Mouse (Mus musculus) forebrain, embryonic 10.5 days (tissue): ENCODE data around the gene Wfdc1. TPM values are rescaled to one million over a fixed set of nuclear protein-coding genes. Genes with fewer than 3 reads are reported as not detected.
A peak's percentile ranks its signal among the peaks of the same experiment; 100 is the strongest.

Experiments used
- DNase-seq: peaks from one replicate; pipeline ENCODE4 v3.0.0-alpha.2; 2017; ENCODE audit warnings: low spot score; ENCODE audit errors: extremely low spot score
- H3K27ac ChIP-seq: fragments of 300-500 bp; sonication (generic); 2 replicates; pipeline ENCODE4 v1.5.1; 2016; ENCODE audit warnings: mild to moderate bottlenecking
- H3K27me3 ChIP-seq: fragments of 300-500 bp; sonication (generic); 2 replicates; pipeline ENCODE4 v1.6.1; 2016; ENCODE audit warnings: mild to moderate bottlenecking; ENCODE audit not compliant: poor library complexity, severe bottlenecking
- H3K36me3 ChIP-seq: fragments of 300-500 bp; sonication (generic); replicated peaks from 2 replicates; pipeline ENCODE4 v1.6.1; 2016; ENCODE audit warnings: mild to moderate bottlenecking, moderate library complexity
- H3K4me1 ChIP-seq: fragments of 300-500 bp; sonication (generic); 2 replicates; pipeline ENCODE4 v1.6.1; 2016
- H3K4me3 ChIP-seq: fragments of 300-500 bp; sonication (generic); 2 replicates; pipeline ENCODE4 v1.5.1; 2016; ENCODE audit warnings: mild to moderate bottlenecking, moderate library complexity
- H3K9me3 ChIP-seq: fragments of 300-500 bp; sonication (generic); 2 replicates; pipeline ENCODE4 v1.6.1; 2016; ENCODE audit warnings: mild to moderate bottlenecking, moderate library complexity
- WGBS: fragments of 180-500 bp; shearing (Covaris S2); methylation state at CpG from one replicate; pipeline ENCODE4 v1.1.7; 2016; 5-methylcytosine and 5-hydroxymethylcytosine counted together
- polyA plus RNA-seq: library from polyadenylated mRNA; unstranded; fragments of >200 nt; fragmentation: Nextera tagmentation; extraction: Ambion mirVana; gene quantifications from 2 replicates; pipeline ENCODE4 v1.2.1, GENCODE M21; 2016

Wfdc1 gene
- polyA plus RNA-seq, 1 experiment from 2014 or later, result 2.7 TPM

GRCm38 (mm10) chr8:119644429-119644960 is 21.7 kb upstream of the Wfdc1 start:
- peaks cover 9% of the 10 kb centered on the region; the same call in 1 of the 2 replicates for H3K9me3 ChIP-seq
- no peaks in the 10 kb centered on the region for H3K27me3 ChIP-seq
- H3K36me3 ChIP-seq, result no peaks in the 10 kb centered on the region
- 87% methylated on average over 17 of the region's 17 CpGs for WGBS
- no peak overlapping the region for H3K27ac ChIP-seq
- no peaks in the 10 kb centered on the region; the same call in 1 of the 2 replicates for H3K4me1 ChIP-seq
- DNase-seq, result no peak
- no peak overlapping the region for H3K4me3 ChIP-seq

GRCm38 (mm10) chr8:119644981-119645597 is 21.1 kb upstream of the Wfdc1 start:
- Histone ChIP-seq H3K27me3 (no peaks in the 10 kb centered on the region), H3K27ac (no peak overlapping the region), H3K4me1 (no peaks in the 10 kb centered on the region; the same call in 1 of the 2 replicates), H3K9me3 (peaks cover 9% of the 10 kb centered on the region; the same call in 1 of the 2 replicates), H3K36me3 (no peaks in the 10 kb centered on the region), H3K4me3 (no peak overlapping the region)
- 73% methylated on average over 18 of the region's 18 CpGs for WGBS
- no peak for DNase-seq

- Histone ChIP-seq H3K27ac (no peak overlapping the region), H3K9me3 (peaks cover 9% of the 10 kb centered on the region; the same call in 1 of the 2 replicates), H3K36me3 (no peaks in the 10 kb centered on the region), H3K4me3 (no peak overlapping the region), H3K27me3 (no peaks in the 10 kb centered on the region), H3K4me1 (no peaks in the 10 kb centered on the region; the same call in 1 of the 2 replicates)
- WGBS, result 77% methylated on average over 3 of the region's 3 CpGs
- DNase-seq, result no peak
These were observed 20.0 kb upstream of the Wfdc1 start for GRCm38 (mm10) chr8:119646197-119646596.

- 88% methylated on average over 7 of the region's 7 CpGs for WGBS
These were observed 19.3 kb upstream of the Wfdc1 start for GRCm38 (mm10) chr8:119646846-119647245.

GRCm38 (mm10) chr8:119651324-119651723 is 14.8 kb upstream of the Wfdc1 start:
- Histone ChIP-seq H3K27ac (no peak overlapping the region), H3K36me3 (no peaks in the 10 kb centered on the region), H3K4me1 (peaks cover 5% of the 10 kb centered on the region; the same call in 1 of the 2 replicates), H3K9me3 (peaks cover 7% of the 10 kb centered on the region; the same call in 1 of the 2 replicates), H3K4me3 (no peak overlapping the region), H3K27me3 (0 out of 2 replicates have a peak, but pooled peaks cover 5% of the 10 kb centered on the region)
- no peak for DNase-seq
- 58% methylated on average over 2 of the region's 2 CpGs for WGBS

More at GRCm38 (mm10) chr8:119646846-119647245, 19.3 kb upstream of the Wfdc1 start:
- Histone ChIP-seq H3K27me3 (no peaks in the 10 kb centered on the region), H3K9me3 (peaks cover 9% of the 10 kb centered on the region; the same call in 1 of the 2 replicates), H3K36me3 (no peaks in the 10 kb centered on the region), H3K27ac (no peak overlapping the region), H3K4me3 (no peak overlapping the region), H3K4me1 (no peaks in the 10 kb centered on the region; the same call in 1 of the 2 replicates)
- DNase-seq, result no peak

GRCm38 (mm10) chr8:119656709-119657464 is 9.3 kb upstream of the Wfdc1 start:
- Histone ChIP-seq H3K9me3 (no peaks in the 10 kb centered on the region; the same call in 1 of the 2 replicates), H3K4me3 (no peak overlapping the region), H3K4me1 (peaks cover 28% of the 10 kb centered on the region), H3K27ac (no peak overlapping the region), H3K36me3 (no peaks in the 10 kb centered on the region), H3K27me3 (0 out of 2 replicates have a peak, but pooled peaks cover 5% of the 10 kb centered on the region)
- DNase-seq, result no peak
- 55% methylated on average over 5 of the region's 5 CpGs for WGBS

- Histone ChIP-seq H3K4me1 (peaks cover 49% of the 10 kb centered on the region), H3K36me3 (no peaks in the 10 kb centered on the region), H3K9me3 (no peaks in the 10 kb centered on the region; the same call in 1 of the 2 replicates), H3K27ac (peak overlapping the region; percentile 83), H3K4me3 (peak overlapping the region; percentile 22), H3K27me3 (peaks cover 11% of the 10 kb centered on the region)
- peak; percentile 66 for DNase-seq
- 4% methylated on average over 9 of the region's 9 CpGs for WGBS
These were observed 5.1 kb upstream of the Wfdc1 start for GRCm38 (mm10) chr8:119661081-119661480.

GRCm38 (mm10) chr8:119661892-119662291 is 4.3 kb upstream of the Wfdc1 start:
- Histone ChIP-seq H3K27me3 (peaks cover 19% of the 10 kb centered on the region), H3K27ac (no peak overlapping the region), H3K4me3 (no peak overlapping the region), H3K9me3 (no peaks in the 10 kb centered on the region; the same call in 1 of the 2 replicates), H3K36me3 (no peaks in the 10 kb centered on the region), H3K4me1 (peaks cover 57% of the 10 kb centered on the region)
- DNase-seq, result no peak
- 74% methylated on average over 6 of the region's 6 CpGs for WGBS

- peaks cover 70% of the 10 kb centered on the region for H3K4me1 ChIP-seq
- no peaks in the 10 kb centered on the region for H3K9me3 ChIP-seq
- no peak overlapping the region for H3K27ac ChIP-seq
- no peaks in the 10 kb centered on the region for H3K36me3 ChIP-seq
- whole genome bisulfite sequencing, result 65% methylated on average over 11 of the region's 11 CpGs
- no peak overlapping the region for H3K4me3 ChIP-seq
- H3K27me3 ChIP-seq, result peaks cover 25% of the 10 kb centered on the region
- DNase-seq, result no peak
These were observed 2.7 kb upstream of the Wfdc1 start for GRCm38 (mm10) chr8:119663440-119663839.

- Histone ChIP-seq H3K4me3 (no peak overlapping the region), H3K27me3 (peaks cover 25% of the 10 kb centered on the region), H3K27ac (no peak overlapping the region), H3K4me1 (peaks cover 70% of the 10 kb centered on the region), H3K9me3 (no peaks in the 10 kb centered on the region), H3K36me3 (no peaks in the 10 kb centered on the region)
- no peak for DNase-seq
- WGBS, result 86% methylated on average over 6 of the region's 6 CpGs
These were observed 895 bp upstream of the Wfdc1 start for GRCm38 (mm10) chr8:119665270-119665669.

- Histone ChIP-seq H3K27ac (0 out of 2 replicates have a peak overlapping the region, but pooled peaks have one; percentile 18), H3K36me3 (no peaks in the 10 kb centered on the region), H3K4me3 (no peak overlapping the region), H3K9me3 (no peaks in the 10 kb centered on the region), H3K4me1 (peaks cover 48% of the 10 kb centered on the region), H3K27me3 (peaks cover 25% of the 10 kb centered on the region)
- WGBS, result 62% methylated on average over 9 of the region's 9 CpGs
- DNase-seq, result no peak
These were observed 2.3 kb downstream of the Wfdc1 start for GRCm38 (mm10) chr8:119668447-119668846.

GRCm38 (mm10) chr8:119669284-119669683 is 3.1 kb downstream of the Wfdc1 start:
- Histone ChIP-seq H3K9me3 (0 out of 2 replicates have a peak, but pooled peaks cover 3% of the 10 kb centered on the region), H3K4me3 (no peak overlapping the region), H3K27me3 (peaks cover 25% of the 10 kb centered on the region), H3K4me1 (peaks cover 45% of the 10 kb centered on the region), H3K27ac (no peak overlapping the region), H3K36me3 (no peaks in the 10 kb centered on the region)
- DNase-seq, result no peak
- WGBS, result 55% methylated on average over 12 of the region's 12 CpGs
